Mouse (Mus musculus): ENCODE measurements around the gene Ip6k3.

GRCm38 (mm10) chr17:27172459-27172858 is 4.9 kb upstream of the Ip6k3 start:
- TF ChIP-seq GATA1 (IDR thresholded peaks at IDR 0.05; ENCODE audit: borderline replicate concordance, low read length), result no peak
- TF ChIP-seq FLI1 (IDR thresholded peaks at IDR 0.05; ENCODE audit: low read length), result no peak
